Mouse (Mus musculus) monocyte, adult 2 months (primary cell): ENCODE measurements around the gene Atp8a2.
"Not testable (repeated sequence)": the region's sequence is repeated elsewhere in the genome, so short reads cannot be mapped to it uniquely, and the experiment has no call there.

ENCODE experiments used
- DNase-seq, 2 experiments: peaks; one replicate each; pipeline ENCODE4 v3.0.0; 2022; ENCODE audit warnings: low spot score in 2 of 2, low read depth in 1 of 2

The Atp8a2 gene

GRCm38 (mm10) chr14:59721356-59721755 is 475.6 kb downstream of the Atp8a2 start:
- DNase-seq = no peak

- no peak for DNase-seq
These were observed 476.6 kb downstream of the Atp8a2 start for GRCm38 (mm10) chr14:59720386-59720785.

- not testable (repeated sequence) for DNase-seq
These were observed 480.4 kb downstream of the Atp8a2 start for GRCm38 (mm10) chr14:59716443-59717085.

GRCm38 (mm10) chr14:59715695-59716442 is 481.1 kb downstream of the Atp8a2 start:
- DNase-seq = no peak

- no peak for DNase-seq
These were observed 487.3 kb downstream of the Atp8a2 start for GRCm38 (mm10) chr14:59709505-59710335.

- no peak for DNase-seq
These were observed 489.0 kb downstream of the Atp8a2 start for GRCm38 (mm10) chr14:59708009-59708408.

- DNase-seq = no peak
These were observed 491.5 kb downstream of the Atp8a2 start for GRCm38 (mm10) chr14:59705326-59706058.

- no peak for DNase-seq
These were observed 495.5 kb downstream of the Atp8a2 start for GRCm38 (mm10) chr14:59701492-59701891.

GRCm38 (mm10) chr14:59695160-59695559 is 501.8 kb downstream of the Atp8a2 start:
- no peak for DNase-seq

GRCm38 (mm10) chr14:59692164-59692563 is 504.8 kb downstream of the Atp8a2 start:
- no peak for DNase-seq

- no peak for DNase-seq
These were observed 505.6 kb downstream of the Atp8a2 start for GRCm38 (mm10) chr14:59691402-59691801.

- DNase-seq = no peak
These were observed 506.0 kb downstream of the Atp8a2 start for GRCm38 (mm10) chr14:59690954-59691353.

- no peak for DNase-seq
These were observed 507.4 kb downstream of the Atp8a2 start for GRCm38 (mm10) chr14:59689596-59689995.

GRCm38 (mm10) chr14:59686229-59686628 is 510.8 kb downstream of the Atp8a2 start:
- no peak for DNase-seq

- no peak for DNase-seq
These were observed 511.6 kb downstream of the Atp8a2 start for GRCm38 (mm10) chr14:59685343-59685742.

- DNase-seq = no peak
These were observed 515.1 kb downstream of the Atp8a2 start for GRCm38 (mm10) chr14:59681906-59682305.

- DNase-seq = no peak
These were observed 519.4 kb downstream of the Atp8a2 start for GRCm38 (mm10) chr14:59677598-59678003.

GRCm38 (mm10) chr14:59675330-59675729 is 521.6 kb downstream of the Atp8a2 start:
- DNase-seq = no peak

- no peak for DNase-seq
These were observed 522.4 kb downstream of the Atp8a2 start for GRCm38 (mm10) chr14:59674556-59674955.

- no peak for DNase-seq
These were observed 524.0 kb downstream of the Atp8a2 start for GRCm38 (mm10) chr14:59672893-59673515.

- no peak for DNase-seq
These were observed 539.9 kb downstream of the Atp8a2 start for GRCm38 (mm10) chr14:59657098-59657497.
